Mouse (Mus musculus) neural tube, embryonic 14.5 days (tissue): ENCODE data around the gene Cd180. TPM values are rescaled to one million over a fixed set of nuclear protein-coding genes. Genes with fewer than 3 reads are reported as not detected.
"Not testable (repeated sequence)": the region's sequence is repeated elsewhere in the genome, so short reads cannot be mapped to it uniquely, and the experiment has no call there.

Experiments
- ATAC-seq: fragments of 200-750 bp; cut with Nextera tagmentation; 2 replicates; pipeline ENCODE4 v1.8.0; 2017; ENCODE audit warnings: low read depth, mild to moderate bottlenecking, moderate TSS enrichment, moderate library complexity
- H3K27ac ChIP-seq: fragments of 300-500 bp; sonication (generic); 2 replicates; pipeline ENCODE4 v1.5.1; 2014; ENCODE audit warnings: low read depth, mild to moderate bottlenecking, control low read depth, low read length, moderate library complexity, mixed read lengths
- H3K27me3 ChIP-seq: fragments of 300-500 bp; sonication (generic); 2 replicates; pipeline ENCODE4 v1.6.1; 2014; ENCODE audit warnings: low read length; ENCODE audit not compliant: control insufficient read depth, insufficient read depth
- H3K36me3 ChIP-seq: fragments of 300-500 bp; sonication (generic); 2 replicates; pipeline ENCODE4 v1.6.1; 2014; ENCODE audit warnings: low read length, mixed read lengths; ENCODE audit not compliant: control insufficient read depth, insufficient read depth
- H3K4me1 ChIP-seq: fragments of 300-500 bp; sonication (generic); 2 replicates; pipeline ENCODE4 v1.6.1; 2014; ENCODE audit warnings: low read length; ENCODE audit not compliant: control insufficient read depth, insufficient read depth
- H3K4me2 ChIP-seq: fragments of 300-500 bp; sonication (generic); 2 replicates; pipeline ENCODE4 v1.6.1; 2014; ENCODE audit warnings: mild to moderate bottlenecking, low read depth, low read length, control low read depth
- H3K4me3 ChIP-seq: fragments of 300-500 bp; sonication (generic); 2 replicates; pipeline ENCODE4 v1.5.1; 2014; ENCODE audit warnings: low read depth, low read length, control low read depth, mixed read lengths
- H3K9ac ChIP-seq: fragments of 300-500 bp; sonication (generic); replicated peaks from 2 replicates; pipeline ENCODE4 v1.6.1; 2014; ENCODE audit warnings: low read depth, mild to moderate bottlenecking, control low read depth, low read length, mixed read lengths
- H3K9me3 ChIP-seq: fragments of 300-500 bp; sonication (generic); 2 replicates; pipeline ENCODE4 v1.6.1; 2016; ENCODE audit warnings: low read length; ENCODE audit not compliant: control insufficient read depth
- WGBS: fragments of 180-500 bp; shearing (Covaris S2); extraction: QIAGEN DNeasy Blood & Tissue Kit; methylation state at CpG from one replicate; pipeline ENCODE4 v1.1.7; 2014; 5-methylcytosine and 5-hydroxymethylcytosine counted together
- polyA plus RNA-seq: library from polyadenylated mRNA; unstranded; fragments of >200 nt; fragmentation: Nextera tagmentation; extraction: Ambion mirVana; gene quantifications from 2 replicates; pipeline ENCODE4 v1.2.1, GENCODE M21; 2014

Gene Cd180
- polyA plus RNA-seq, 1 experiment from 2014 or later: 0.79 TPM

- Histone ChIP-seq H3K27ac (no peak overlapping the region), H3K4me1 (no peaks in the 10 kb centered on the region), H3K9ac (no peak overlapping the region), H3K36me3 (no peaks in the 10 kb centered on the region), H3K9me3 (no peaks in the 10 kb centered on the region), H3K4me3 (no peak overlapping the region), H3K27me3 (no peaks in the 10 kb centered on the region), H3K4me2 (no peak overlapping the region)
- WGBS: 82% methylated on average over 2 of the region's 2 CpGs
- no peak for ATAC-seq
Measured at GRCm38 (mm10) chr13:102725906-102726305, 32.5 kb downstream of the Cd180 start.

GRCm38 (mm10) chr13:102726876-102727275, 33.5 kb downstream of the Cd180 start:
- no peak overlapping the region for H3K4me3 ChIP-seq
- no peak for ATAC-seq
- H3K4me2 ChIP-seq: no peak overlapping the region
- H3K9me3 ChIP-seq: no peaks in the 10 kb centered on the region
- no peaks in the 10 kb centered on the region for H3K4me1 ChIP-seq
- H3K27ac ChIP-seq: no peak overlapping the region
- no peaks in the 10 kb centered on the region for H3K27me3 ChIP-seq
- WGBS: 83% methylated on average over 1 of the region's 1 CpGs
- no peak overlapping the region for H3K9ac ChIP-seq
- no peaks in the 10 kb centered on the region for H3K36me3 ChIP-seq

- H3K4me1 ChIP-seq: peaks cover 1% of the 10 kb centered on the region; the same call in 1 of the 2 replicates
- H3K36me3 ChIP-seq: no peaks in the 10 kb centered on the region
- no peak overlapping the region for H3K27ac ChIP-seq
- no peak overlapping the region for H3K4me3 ChIP-seq
- no peak overlapping the region for H3K9ac ChIP-seq
- no peaks in the 10 kb centered on the region for H3K9me3 ChIP-seq
- H3K27me3 ChIP-seq: no peaks in the 10 kb centered on the region
- WGBS: 83% methylated on average over 3 of the region's 3 CpGs
- H3K4me2 ChIP-seq: no peak overlapping the region
- no peak for ATAC-seq
Measured at GRCm38 (mm10) chr13:102728035-102728434, 34.7 kb downstream of the Cd180 start.

GRCm38 (mm10) chr13:102728951-102729350, 35.6 kb downstream of the Cd180 start:
- not testable (repeated sequence) for H3K4me1 ChIP-seq, H3K9me3 ChIP-seq, H3K36me3 ChIP-seq, ATAC-seq, H3K9ac ChIP-seq, H3K4me3 ChIP-seq, H3K27me3 ChIP-seq, H3K4me2 ChIP-seq, H3K27ac ChIP-seq
- 71% methylated on average over 7 of the region's 7 CpGs for WGBS

- Histone ChIP-seq H3K27ac (no peak overlapping the region), H3K4me3 (no peak overlapping the region), H3K4me2 (no peak overlapping the region), H3K36me3 (peaks cover 7% of the 10 kb centered on the region; the same call in 1 of the 2 replicates), H3K27me3 (no peaks in the 10 kb centered on the region), H3K9ac (no peak overlapping the region), H3K9me3 (no peaks in the 10 kb centered on the region), H3K4me1 (peaks cover 7% of the 10 kb centered on the region; the same call in 1 of the 2 replicates)
- WGBS: 19% methylated on average over 2 of the region's 2 CpGs
- ATAC-seq: peak; percentile 81; the same call in 1 of the 2 replicates
Measured at GRCm38 (mm10) chr13:102733063-102733462, 39.7 kb downstream of the Cd180 start.

- H3K9ac ChIP-seq: no peak overlapping the region
- no peaks in the 10 kb centered on the region for H3K9me3 ChIP-seq
- no peak overlapping the region for H3K4me2 ChIP-seq
- no peak overlapping the region for H3K27ac ChIP-seq
- no peaks in the 10 kb centered on the region for H3K27me3 ChIP-seq
- H3K4me1 ChIP-seq: peaks cover 7% of the 10 kb centered on the region; the same call in 1 of the 2 replicates
- peaks cover 15% of the 10 kb centered on the region for H3K36me3 ChIP-seq
- H3K4me3 ChIP-seq: no peak overlapping the region
- WGBS: 90% methylated on average over 7 of the region's 7 CpGs
- no peak for ATAC-seq
Measured at GRCm38 (mm10) chr13:102737811-102738210, 44.5 kb downstream of the Cd180 start.

GRCm38 (mm10) chr13:102739720-102740535, 46.6 kb downstream of the Cd180 start:
- H3K4me3 ChIP-seq: no peak overlapping the region
- no peak overlapping the region for H3K9ac ChIP-seq
- 93% methylated on average over 13 of the region's 13 CpGs for WGBS
- no peaks in the 10 kb centered on the region for H3K27me3 ChIP-seq
- no peak overlapping the region for H3K27ac ChIP-seq
- no peak overlapping the region for H3K4me2 ChIP-seq
- ATAC-seq: no peak
- peaks cover 15% of the 10 kb centered on the region for H3K36me3 ChIP-seq
- H3K9me3 ChIP-seq: no peaks in the 10 kb centered on the region
- H3K4me1 ChIP-seq: no peaks in the 10 kb centered on the region

GRCm38 (mm10) chr13:102744481-102745269, 51.3 kb downstream of the Cd180 start:
- Histone ChIP-seq H3K9ac (no peak overlapping the region), H3K4me3 (no peak overlapping the region), H3K27ac (no peak overlapping the region), H3K36me3 (no peaks in the 10 kb centered on the region), H3K4me2 (no peak overlapping the region), H3K4me1 (no peaks in the 10 kb centered on the region), H3K9me3 (no peaks in the 10 kb centered on the region), H3K27me3 (no peaks in the 10 kb centered on the region)
- WGBS: 65% methylated on average over 9 of the region's 9 CpGs
- ATAC-seq: no peak

- ATAC-seq: no peak
- Histone ChIP-seq H3K9me3 (no peaks in the 10 kb centered on the region), H3K4me2 (no peak overlapping the region), H3K9ac (no peak overlapping the region), H3K4me1 (no peaks in the 10 kb centered on the region), H3K27me3 (no peaks in the 10 kb centered on the region), H3K4me3 (no peak overlapping the region), H3K36me3 (no peaks in the 10 kb centered on the region), H3K27ac (no peak overlapping the region)
- 95% methylated on average over 3 of the region's 3 CpGs for WGBS
Measured at GRCm38 (mm10) chr13:102745270-102745600, 51.9 kb downstream of the Cd180 start.
